Mouse (Mus musculus) large intestine, adult 2 months (tissue): Measurements from ENCODE around the gene Gm14214. TPM values are rescaled to one million over a fixed set of nuclear protein-coding genes. Genes with fewer than 3 reads are reported as not detected.

Source experiments
- DNase-seq: peaks from one replicate; pipeline ENCODE4 v3.0.0-alpha.2; 2012; ENCODE audit warnings: low read depth, low spot score
- WGBS: fragments of 180-500 bp; shearing (Covaris S2); methylation state at CpG from one replicate; pipeline ENCODE4 v1.1.7; 2018; 5-methylcytosine and 5-hydroxymethylcytosine counted together
- polyA plus RNA-seq: library from polyadenylated mRNA; depleted of rRNA; stranded (reverse); fragments of >200 nt; gene quantifications from 2 replicates; pipeline ENCODE4 v1.2.3, GENCODE M21; 2012; rRNA removed

Gene Gm14214
- polyA plus RNA-seq, 1 experiment = not detected

GRCm38 (mm10) chr2:154735986-154736385, 33.8 kb downstream of the Gm14214 start:
- no peak for DNase-seq
- WGBS = 50% methylated on average over 7 of the region's 7 CpGs

DNA sequence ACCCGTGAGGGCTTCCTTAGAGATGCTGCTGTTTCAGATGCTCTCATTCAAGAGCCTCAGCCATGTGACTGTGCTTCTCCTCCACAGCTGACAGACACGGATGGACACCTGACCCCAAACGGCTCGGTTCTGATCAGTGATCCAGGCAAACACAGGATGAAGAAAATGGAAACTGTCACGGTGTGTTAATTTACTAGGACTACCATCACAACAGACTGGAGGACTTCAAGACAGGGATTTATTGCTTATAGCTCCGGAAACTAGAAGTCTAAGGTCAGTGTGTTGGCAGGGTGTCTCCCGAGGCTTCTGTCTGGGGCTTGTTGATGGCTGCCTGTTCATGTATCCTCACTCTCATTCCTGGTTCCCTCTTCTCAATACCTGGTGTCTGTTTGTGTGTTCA, 34.4 kb downstream of the Gm14214 start:
- WGBS = 25% methylated on average over 7 of the region's 7 CpGs
- no peak for DNase-seq

DNA sequence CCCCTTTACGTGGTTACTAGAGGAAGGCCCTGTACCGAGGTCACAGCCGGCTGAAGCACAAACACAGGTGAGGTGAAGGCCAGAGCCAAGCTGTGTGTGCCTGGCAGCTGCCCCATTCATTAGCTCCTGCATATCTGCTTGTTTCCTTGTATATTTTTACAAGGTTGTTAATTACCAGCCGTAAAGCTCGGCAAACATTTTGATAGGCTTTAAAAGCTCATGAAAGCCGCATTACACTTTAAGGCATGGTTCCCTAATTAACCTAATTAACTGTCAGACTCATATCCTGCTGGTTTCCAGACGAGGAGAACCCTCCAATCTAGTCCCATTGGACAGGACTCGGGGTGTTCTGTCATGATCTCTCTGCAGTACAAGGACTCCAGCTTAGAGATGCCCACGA, 34.9 kb downstream of the Gm14214 start:
- 38% methylated on average over 9 of the region's 9 CpGs for WGBS

GRCm38 (mm10) chr2:154732503-154733141, 37.2 kb downstream of the Gm14214 start:
- DNase-seq = no peak
- WGBS = 63% methylated on average over 9 of the region's 9 CpGs

More for the DNA sequence above, 34.9 kb downstream of the Gm14214 start:
- DNase-seq = no peak

DNA sequence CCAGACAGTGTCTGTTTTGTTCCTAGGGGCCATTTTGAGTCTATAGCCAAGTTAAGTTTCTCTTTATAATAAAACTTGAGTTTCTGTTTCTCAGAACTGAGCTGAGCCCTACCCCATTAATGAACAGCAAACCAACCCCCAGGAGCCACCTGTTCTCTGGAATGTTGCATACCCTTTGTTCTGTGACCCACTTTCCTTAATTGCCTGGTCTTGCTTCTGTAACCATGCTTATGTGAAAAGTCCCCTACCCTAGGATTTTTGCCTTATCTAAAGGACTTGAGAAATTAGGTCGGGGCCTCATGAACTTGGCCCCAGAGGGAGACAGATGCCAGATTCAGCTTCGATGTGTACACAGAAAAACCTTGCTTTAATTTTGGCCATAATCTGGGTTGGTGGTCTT, 37.9 kb downstream of the Gm14214 start:
- WGBS = 30% methylated on average over 2 of the region's 2 CpGs
- DNase-seq = no peak

DNA sequence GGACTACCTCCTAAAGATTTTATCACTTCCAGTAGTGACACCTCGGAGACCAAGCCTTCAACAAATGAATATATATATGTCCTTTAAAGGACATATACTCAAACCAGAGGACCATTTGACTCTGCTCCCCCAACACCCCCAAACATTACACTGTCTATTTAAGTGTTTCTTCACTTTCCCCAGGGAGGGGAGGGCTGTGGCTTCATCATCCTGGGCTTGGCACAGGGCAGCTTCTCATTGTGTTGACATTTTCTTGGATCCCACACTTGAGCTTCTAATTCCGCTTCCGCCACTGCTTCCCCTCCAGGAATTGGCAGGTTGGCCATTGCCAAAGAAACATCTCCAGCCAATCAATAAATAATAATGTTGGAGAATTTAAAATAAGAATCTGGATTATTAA, 39.0 kb downstream of the Gm14214 start:
- WGBS = 76% methylated on average over 3 of the region's 3 CpGs
- no peak for DNase-seq

DNA sequence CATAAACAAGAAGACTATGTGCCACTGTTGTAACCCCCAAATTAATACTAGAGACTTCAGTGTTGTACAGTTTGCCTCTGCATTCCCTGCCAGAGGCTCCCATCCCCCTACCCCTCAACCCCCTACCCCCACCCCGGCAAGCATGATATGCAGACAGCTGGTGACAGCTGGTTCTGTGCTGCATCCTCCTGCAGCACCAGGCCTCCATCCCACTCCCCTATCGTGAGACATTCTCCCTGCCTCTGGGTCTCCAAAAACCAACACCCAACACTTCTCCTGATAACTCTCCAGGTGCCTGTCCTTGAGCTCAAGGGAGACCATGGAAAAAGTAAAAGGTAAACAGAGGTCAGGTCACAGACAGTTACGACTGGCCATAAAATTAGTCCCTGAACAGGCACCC, 40.1 kb downstream of the Gm14214 start:
- WGBS = 52% methylated on average over 3 of the region's 3 CpGs
- DNase-seq = no peak

DNA sequence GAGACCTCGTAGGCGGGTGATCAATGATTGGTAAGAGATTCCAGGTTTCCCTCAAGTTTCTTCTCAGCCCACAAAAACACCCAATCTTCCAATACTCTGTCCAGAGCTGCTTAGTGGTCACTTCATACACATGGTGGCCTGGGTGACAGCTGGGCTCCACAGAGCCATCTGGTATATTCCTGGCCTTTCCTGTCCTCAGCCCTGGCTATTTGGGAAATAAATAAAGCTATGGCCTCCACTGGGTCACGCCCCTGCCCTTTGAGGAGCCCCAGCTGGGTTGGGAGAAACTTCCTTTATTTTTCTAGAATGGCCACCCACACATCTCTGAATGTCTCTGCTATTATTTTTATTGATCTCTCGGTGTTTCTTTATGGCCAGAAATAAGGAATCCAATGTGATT, 46.4 kb downstream of the Gm14214 start:
- no peak for DNase-seq
- WGBS = 74% methylated on average over 4 of the region's 4 CpGs

DNA sequence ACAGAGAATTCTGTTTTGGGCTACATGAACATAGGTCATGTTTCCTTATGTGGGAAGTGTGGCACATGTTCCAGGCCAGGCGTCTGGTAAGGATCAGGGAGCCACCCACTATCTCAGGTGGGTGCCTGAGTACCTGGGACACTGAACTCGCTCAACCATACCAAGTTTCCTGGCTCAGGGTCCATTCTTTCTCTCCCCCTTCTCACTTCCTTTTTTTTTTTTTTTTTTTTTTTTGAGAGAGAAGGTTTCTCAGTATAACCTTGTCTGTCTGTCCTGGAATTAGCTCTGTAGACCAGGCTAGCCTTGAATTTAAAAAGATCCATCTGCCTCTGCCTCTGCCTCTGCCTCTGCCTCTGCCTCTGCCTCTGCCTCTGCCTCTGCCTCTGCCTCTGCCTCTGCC, 49.5 kb downstream of the Gm14214 start:
- WGBS = 79% methylated on average over 2 of the region's 2 CpGs
- no peak for DNase-seq

Other genes starting within 250 kb of the Gm14214 start
- not detected in 2 replicates for gene 1700003F12Rik, start 222.9 kb downstream of the Gm14214 start, polyA plus RNA-seq
- gene Actl10, start 218.3 kb downstream of the Gm14214 start, polyA plus RNA-seq = not detected in 2 replicates
- 0.64 and 0.83 TPM in 2 replicates for gene Necab3, start 211.1 kb downstream of the Gm14214 start, polyA plus RNA-seq
- 9.2 and 9.5 TPM in 2 replicates for gene E2f1, start 200.1 kb downstream of the Gm14214 start, polyA plus RNA-seq
- 22.7 and 26.2 TPM in 2 replicates for gene Pxmp4, start 166.3 kb downstream of the Gm14214 start, polyA plus RNA-seq
- gene Zfp341, start 156.7 kb downstream of the Gm14214 start, polyA plus RNA-seq = 3.2 and 4.4 TPM in 2 replicates
- 0.73 TPM in 1 of 2 replicates, not detected in the other for gene 4930519P11Rik, start 156.6 kb downstream of the Gm14214 start, polyA plus RNA-seq
- gene Chmp4b, start 118.3 kb downstream of the Gm14214 start, polyA plus RNA-seq = 187 and 196 TPM in 2 replicates
- gene Raly, start 21.1 kb upstream of the Gm14214 start, polyA plus RNA-seq = 205 and 206 TPM in 2 replicates
- 0.36 and 2.5 TPM in 2 replicates for gene a, start 21.4 kb upstream of the Gm14214 start, polyA plus RNA-seq
- gene Eif2s2, start 122.9 kb upstream of the Gm14214 start, polyA plus RNA-seq = 14.7 and 21.1 TPM in 2 replicates
- 0.04 and 0.05 TPM in 2 replicates for gene Gm14226, start 248.2 kb upstream of the Gm14214 start, polyA plus RNA-seq